Mouse (Mus musculus) bone marrow macrophage, adult 2 months (primary cell): ENCODE results near the gene Adamts16.

Experiments
- CTCF ChIP-seq: IDR thresholded peaks from 2 replicates; pipeline ENCODE4 v1.5.1; 2012; ENCODE audit warnings: low read depth, mild to moderate bottlenecking, low read length, moderate library complexity
- POLR2A ChIP-seq: IDR thresholded peaks from 2 replicates; pipeline ENCODE4 v1.6.1; 2012; ENCODE audit warnings: mild to moderate bottlenecking, low read depth, low read length, borderline replicate concordance

- TF ChIP-seq POLR2A (no peak), CTCF (no peak)
Measured at GRCm38 (mm10) chr13:70778872-70779554, 62.6 kb downstream of the Adamts16 start.
